ENCODE assay signal across 20 mouse cellular contexts in genomic region chr1:187762641-187763450, GRCm38 (mm10).
DNase-seq lines count a peak whose midpoint lies in the region; ATAC-seq lines count a peak whose summit lies in the region.
"Had no signal": no experiment of that assay in that cellular context is flagged by ENCODE, and none has a peak within 500 bp of the region (broad histone marks: within the 10 kb centered on the region; RNA-seq: fewer than 3 reads in every experiment).

No protein-coding gene starts in this region.

- no peak for ATAC-seq in heart, embryonic 12.5 days (ENCODE audit: insufficient number of reproducible peaks, low FRiP score)
- no peak for ATAC-seq in forebrain, embryonic 14.5 days
- ATAC-seq: forebrain, postnatal 0 days; hindbrain, postnatal 0 days had no signal

- no peak overlapping the region for H3K9ac ChIP-seq in heart, embryonic 12.5 days
- no peak overlapping the region for H3K9ac ChIP-seq in forebrain, embryonic 14.5 days (ENCODE audit: low read length)
- H3K9ac ChIP-seq: forebrain, postnatal 0 days; limb, embryonic 15.5 days; neural tube, embryonic 13.5 days had no signal

- H3K4me1 ChIP-seq in heart, embryonic 12.5 days (replicated peaks): peaks cover 26% of the 10 kb centered on the region
- H3K4me1 ChIP-seq in brown adipose tissue, adult 24 weeks (ENCODE audit: control insufficient read depth, insufficient read depth, insufficient read length, low read length): peaks cover 4% of the 10 kb centered on the region; the same call in 1 of the 2 replicates
- H3K4me1 ChIP-seq in forebrain, embryonic 14.5 days (ENCODE audit: control insufficient read depth, insufficient read depth, low read length): no peaks in the 10 kb centered on the region
- H3K4me1 ChIP-seq: limb, embryonic 15.5 days had no signal

- WGBS in heart, embryonic 12.5 days: 74% methylated on average over 5 of the region's 5 CpGs
- 80% methylated on average over 5 of the region's 5 CpGs for WGBS in forebrain, embryonic 14.5 days

- no peaks in the 10 kb centered on the region for H3K36me3 ChIP-seq in heart, embryonic 12.5 days
- H3K36me3 ChIP-seq in forebrain, embryonic 14.5 days (ENCODE audit: control insufficient read depth, insufficient read depth, low read length): no peaks in the 10 kb centered on the region
- H3K36me3 ChIP-seq: limb, embryonic 15.5 days; neural tube, embryonic 13.5 days had no signal

- no peaks in the 10 kb centered on the region for H3K9me3 ChIP-seq in heart, embryonic 12.5 days (replicated peaks)
- H3K9me3 ChIP-seq in forebrain, embryonic 14.5 days (replicated peaks; ENCODE audit: control insufficient read depth, low read length): no peaks in the 10 kb centered on the region
- H3K9me3 ChIP-seq: limb, embryonic 15.5 days; neural tube, embryonic 13.5 days had no signal

- no peak overlapping the region for H3K27ac ChIP-seq in heart, embryonic 12.5 days (ENCODE audit: poor library complexity, severe bottlenecking)
- peak overlapping the region; percentile 55 for H3K27ac ChIP-seq in brown adipose tissue, adult 24 weeks (replicated peaks; ENCODE audit: low read depth, low read length)
- no peak overlapping the region for H3K27ac ChIP-seq in forebrain, embryonic 14.5 days (ENCODE audit: low read depth, low read length)
- H3K27ac ChIP-seq: hindbrain, postnatal 0 days; limb, embryonic 15.5 days; neural tube, embryonic 13.5 days; stomach, postnatal 0 days had no signal

- peak; percentile 90 for DNase-seq in heart, adult 11 months
- peak; percentile 35 for DNase-seq in kidney, adult 18-20 months
- DNase-seq in kidney, postnatal 25 days: peak; percentile 48 to 68
- DNase-seq in forebrain, embryonic 14.5 days (ENCODE audit: low spot score): no peak
- DNase-seq in cerebellum, postnatal 10 days: no peak
- DNase-seq in cerebellum, postnatal 4 days (ENCODE audit: low spot score in 2 of 2): no peak
- DNase-seq: B cell, adult 2 months; cerebellum, adult 11 months; forebrain, postnatal 0 days; gastrocnemius, postnatal 10 days; layer of hippocampus, adult 9-11 months; retina, postnatal 1 day; spleen, adult 18-20 months; thymus, postnatal 4 days had no signal

- no peaks in the 10 kb centered on the region for H3K27me3 ChIP-seq in heart, embryonic 12.5 days (replicated peaks)
- no peaks in the 10 kb centered on the region for H3K27me3 ChIP-seq in forebrain, embryonic 14.5 days (replicated peaks; ENCODE audit: control insufficient read depth, insufficient read depth, low read length)
- H3K27me3 ChIP-seq: limb, embryonic 15.5 days; neural tube, embryonic 13.5 days had no signal

- no peak overlapping the region for H3K4me3 ChIP-seq in heart, embryonic 12.5 days
- no peak overlapping the region for H3K4me3 ChIP-seq in brown adipose tissue, adult 24 weeks (ENCODE audit: insufficient read depth, low read depth, low read length)
- no peak overlapping the region for H3K4me3 ChIP-seq in forebrain, embryonic 14.5 days (ENCODE audit: low read depth, low read length)
- H3K4me3 ChIP-seq: limb, embryonic 15.5 days; neural tube, embryonic 13.5 days had no signal

- H3K4me2 ChIP-seq in heart, embryonic 12.5 days: no peak overlapping the region
- no peak overlapping the region for H3K4me2 ChIP-seq in forebrain, embryonic 14.5 days (ENCODE audit: low read length)
- H3K4me2 ChIP-seq: limb, embryonic 15.5 days; neural tube, embryonic 13.5 days had no signal

Comparison
In these comparisons a context has a peak if more than half of its experiments do, and no peak if none do; other contexts are left out.
1. DNase-seq: peak in heart, adult 11 months (single experiment), kidney, adult 18-20 months (single experiment) and kidney, postnatal 25 days (2 of 2); none in forebrain, embryonic 14.5 days (single experiment), cerebellum, postnatal 10 days (0 of 2) and cerebellum, postnatal 4 days (0 of 2).